Comparison of ENCODE assay signal across 25 mouse cellular contexts in the genomic region with DNA sequence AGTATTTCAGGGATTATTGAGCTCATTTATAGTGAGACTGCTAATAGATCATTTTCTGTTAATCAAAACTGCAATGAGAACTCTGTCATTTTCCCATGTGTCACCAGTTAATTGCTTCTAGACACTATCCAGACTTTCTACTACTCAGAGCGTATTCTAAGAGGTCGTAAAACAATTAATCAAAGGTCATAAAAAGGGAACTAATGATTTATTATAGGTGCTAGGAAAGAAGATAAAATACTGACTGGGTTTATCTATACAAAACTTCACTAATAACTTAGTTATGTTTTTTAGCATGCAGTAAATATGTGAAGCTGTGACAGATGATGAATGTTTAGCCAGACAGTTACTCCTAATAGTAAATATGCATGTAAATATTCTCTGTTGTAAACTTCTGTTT. TPM values are rescaled to one million over a fixed set of nuclear protein-coding genes. Genes with fewer than 3 reads are reported as not detected.
DNase-seq lines count a peak whose midpoint lies in the region; ATAC-seq and TF ChIP-seq lines count a peak whose summit lies in the region.
"Had no signal": no experiment of that assay in that cellular context is flagged by ENCODE, and none has a peak within 500 bp of the region (broad histone marks: within the 10 kb centered on the region; RNA-seq: fewer than 3 reads in every experiment).

No protein-coding gene starts in this region.

- ATAC-seq in kidney, embryonic 14.5 days (ENCODE audit: low FRiP score, low TSS enrichment), result peak; percentile 28; the same call in 1 of the 2 replicates
- ATAC-seq in intestine, embryonic 15.5 days, result peak; percentile 81
- ATAC-seq in intestine, postnatal 0 days, result peak; percentile 74
- ATAC-seq: activated CD4-positive, CD25-positive, alpha-beta regulatory T cell, adult 4 months; CD4-positive, CD25-positive, alpha-beta regulatory T cell, adult 4 months; forebrain, embryonic 13.5 days; forebrain, embryonic 15.5 days; Patski had no signal

- no peaks in the 10 kb centered on the region for H3K36me3 ChIP-seq in kidney, embryonic 14.5 days (ENCODE audit: control insufficient read depth, insufficient read depth, low read length)
- no peaks in the 10 kb centered on the region for H3K36me3 ChIP-seq in intestine, embryonic 15.5 days
- no peaks in the 10 kb centered on the region for H3K36me3 ChIP-seq in intestine, postnatal 0 days (ENCODE audit: control insufficient read depth, insufficient read depth)
- H3K36me3 ChIP-seq: embryonic facial prominence, embryonic 10.5 days; embryonic facial prominence, embryonic 12.5 days; forebrain, embryonic 15.5 days; G1E had no signal

- no peaks in the 10 kb centered on the region for H3K27me3 ChIP-seq in kidney, embryonic 14.5 days (ENCODE audit: control insufficient read depth, insufficient read depth, low read length)
- no peaks in the 10 kb centered on the region for H3K27me3 ChIP-seq in intestine, embryonic 15.5 days (replicated peaks)
- H3K27me3 ChIP-seq in intestine, postnatal 0 days (replicated peaks; ENCODE audit: control insufficient read depth, insufficient read depth, low read length), result no peaks in the 10 kb centered on the region
- H3K27me3 ChIP-seq: CH12.LX; embryonic facial prominence, embryonic 12.5 days; forebrain, embryonic 13.5 days; forebrain, embryonic 15.5 days; Patski had no signal

- no peak for TF ChIP-seq CTCF in intestine, postnatal 0 days (IDR thresholded peaks at IDR 0.05; ENCODE audit: low read depth)

- WGBS in kidney, embryonic 14.5 days, result 40% methylated on average over 2 of the region's 2 CpGs
- WGBS in intestine, embryonic 15.5 days, result 22% methylated on average over 2 of the region's 2 CpGs
- WGBS in intestine, postnatal 0 days, result 22% methylated on average over 2 of the region's 2 CpGs

- H3K9ac ChIP-seq in kidney, embryonic 14.5 days (ENCODE audit: low read depth, low read length), result no peak overlapping the region
- H3K9ac ChIP-seq in intestine, embryonic 15.5 days, result no peak overlapping the region
- no peak overlapping the region for H3K9ac ChIP-seq in intestine, postnatal 0 days (ENCODE audit: low read depth, low read length)
- H3K9ac ChIP-seq: embryonic facial prominence, embryonic 12.5 days; forebrain, embryonic 13.5 days; forebrain, embryonic 15.5 days had no signal

- no peak for DNase-seq in kidney, postnatal 14 days
- DNase-seq in forelimb bud, embryonic 11.5 days (ENCODE audit: low read depth, low spot score), result peak; percentile 8
- no peak for DNase-seq in thymus, postnatal 0 days (ENCODE audit: low spot score)
- DNase-seq in frontal cortex, postnatal 14 days (ENCODE audit: low spot score in 2 of 2), result no peak
- DNase-seq: adrenal gland, postnatal 10 days; adrenal gland, postnatal 25 days; B cell, adult 2 months; cerebellum, adult 11 months; cerebellum, adult 18-20 months; cerebellum, adult 8-10 months; cerebellum, postnatal 10 days; cerebellum, postnatal 25 days had no signal

- no peak overlapping the region for H3K27ac ChIP-seq in kidney, embryonic 14.5 days (ENCODE audit: low read depth, low read length)
- no peak overlapping the region for H3K27ac ChIP-seq in intestine, embryonic 15.5 days
- H3K27ac ChIP-seq in intestine, postnatal 0 days (ENCODE audit: low read depth, low read length), result no peak overlapping the region
- H3K27ac ChIP-seq: embryonic facial prominence, embryonic 10.5 days; embryonic facial prominence, embryonic 12.5 days; forebrain, embryonic 13.5 days; forebrain, embryonic 15.5 days had no signal

- H3K4me1 ChIP-seq in kidney, embryonic 14.5 days (ENCODE audit: control insufficient read depth, insufficient read depth, low read length), result no peaks in the 10 kb centered on the region
- H3K4me1 ChIP-seq in intestine, embryonic 15.5 days (replicated peaks), result no peaks in the 10 kb centered on the region
- no peaks in the 10 kb centered on the region for H3K4me1 ChIP-seq in intestine, postnatal 0 days (replicated peaks; ENCODE audit: control insufficient read depth, insufficient read depth, low read length)
- H3K4me1 ChIP-seq: embryonic facial prominence, embryonic 10.5 days; embryonic facial prominence, embryonic 12.5 days; forebrain, embryonic 13.5 days; forebrain, embryonic 15.5 days had no signal

- no peak overlapping the region for H3K4me3 ChIP-seq in kidney, embryonic 14.5 days (ENCODE audit: low read length)
- no peak overlapping the region for H3K4me3 ChIP-seq in intestine, embryonic 15.5 days (replicated peaks)
- H3K4me3 ChIP-seq in intestine, postnatal 0 days (ENCODE audit: low read depth, low read length), result no peak overlapping the region
- H3K4me3 ChIP-seq: embryonic facial prominence, embryonic 10.5 days; embryonic facial prominence, embryonic 12.5 days; forebrain, embryonic 13.5 days; forebrain, embryonic 15.5 days had no signal

- H3K4me2 ChIP-seq in kidney, embryonic 14.5 days (replicated peaks; ENCODE audit: low read depth, low read length), result no peak overlapping the region
- H3K4me2 ChIP-seq in intestine, embryonic 15.5 days (replicated peaks), result no peak overlapping the region
- no peak overlapping the region for H3K4me2 ChIP-seq in intestine, postnatal 0 days (replicated peaks; ENCODE audit: low read depth)
- H3K4me2 ChIP-seq: embryonic facial prominence, embryonic 12.5 days; forebrain, embryonic 13.5 days; forebrain, embryonic 15.5 days had no signal

- H3K9me3 ChIP-seq in kidney, embryonic 14.5 days (ENCODE audit: control insufficient read depth, low read length), result no peaks in the 10 kb centered on the region
- no peaks in the 10 kb centered on the region for H3K9me3 ChIP-seq in intestine, embryonic 15.5 days
- no peaks in the 10 kb centered on the region for H3K9me3 ChIP-seq in intestine, postnatal 0 days (ENCODE audit: control insufficient read depth)
- H3K9me3 ChIP-seq: embryonic facial prominence, embryonic 10.5 days; embryonic facial prominence, embryonic 12.5 days; forebrain, embryonic 13.5 days; forebrain, embryonic 15.5 days had no signal

RNA-seq across cellular contexts. Expression of a gene that starts 12.2 kb away (rescaled TPM):
- 1.9 and 2.0 TPM in 2 replicates for polyA plus RNA-seq in kidney, embryonic 14.5 days (2014; fragmentation: Nextera tagmentation; extraction: Ambion mirVana)
- 4.1 and 4.4 TPM in 2 replicates for polyA plus RNA-seq in intestine, embryonic 15.5 days (2015; fragmentation: Nextera tagmentation; extraction: Ambion mirVana)
- 80.3 and 81.9 TPM in 2 replicates for polyA plus RNA-seq in intestine, postnatal 0 days (2015; fragmentation: Nextera tagmentation; extraction: Ambion mirVana)
- 6.3 and 7.3 TPM in 2 replicates for polyA plus RNA-seq in thymus, postnatal 0 days (2015; fragmentation: Nextera tagmentation; extraction: Ambion mirVana)
- polyA plus RNA-seq: G1E had no signal

RNA-seq across cellular contexts. Expression of a gene that starts 22.6 kb away (rescaled TPM):
- 5.7 and 5.8 TPM in 2 replicates for polyA plus RNA-seq in kidney, embryonic 14.5 days (2014; fragmentation: Nextera tagmentation; extraction: Ambion mirVana)
- 3.2 and 3.6 TPM in 2 replicates for polyA plus RNA-seq in intestine, embryonic 15.5 days (2015; fragmentation: Nextera tagmentation; extraction: Ambion mirVana)
- polyA plus RNA-seq in intestine, postnatal 0 days (2015; fragmentation: Nextera tagmentation; extraction: Ambion mirVana), result 14.3 and 14.8 TPM in 2 replicates
- 7.7 and 7.9 TPM in 2 replicates for polyA plus RNA-seq in thymus, postnatal 0 days (2015; fragmentation: Nextera tagmentation; extraction: Ambion mirVana)
- polyA plus RNA-seq: embryonic facial prominence, embryonic 10.5 days; forebrain, embryonic 11.5 days; forebrain, embryonic 13.5 days; G1E had no signal

RNA-seq across cellular contexts. Expression of a gene that starts 59.2 kb away (rescaled TPM):
- 3.3 and 5.3 TPM in 2 replicates for polyA plus RNA-seq in kidney, embryonic 14.5 days (2014; fragmentation: Nextera tagmentation; extraction: Ambion mirVana)
- polyA plus RNA-seq in intestine, embryonic 15.5 days (2015; fragmentation: Nextera tagmentation; extraction: Ambion mirVana), result 7.2 and 8.9 TPM in 2 replicates
- polyA plus RNA-seq in intestine, postnatal 0 days (2015; fragmentation: Nextera tagmentation; extraction: Ambion mirVana), result 7.5 and 8.2 TPM in 2 replicates
- polyA plus RNA-seq in thymus, postnatal 0 days (2015; fragmentation: Nextera tagmentation; extraction: Ambion mirVana), result 6.9 and 7.5 TPM in 2 replicates
- polyA plus RNA-seq: embryonic facial prominence, embryonic 10.5 days; forebrain, embryonic 11.5 days; forebrain, embryonic 13.5 days; G1E had no signal

Comparison
In these comparisons a context has a peak if more than half of its experiments do, and no peak if none do; other contexts are left out.
1. ATAC-seq: peak in every context shown above with its lines; median percentile 81 in intestine, embryonic 15.5 days; 74 in intestine, postnatal 0 days; 28 in kidney, embryonic 14.5 days.